Mouse (Mus musculus): ENCODE results near the gene AI837181.

The AI837181 gene

GRCm38 (mm10) chr19:5473720-5474119, 48.8 kb downstream of the AI837181 start, which contains the start of gene Efemp2:
TSS of gene Efemp2 (plus strand) at chr19:5473954.
- DNase-seq (ENCODE audit: low read depth): peak; percentile 68

GRCm38 (mm10) chr19:5474281-5475068, 49.5 kb downstream of the AI837181 start:
- no peak for DNase-seq (ENCODE audit: low read depth)

GRCm38 (mm10) chr19:5475069-5475714, 50.2 kb downstream of the AI837181 start:
- DNase-seq (ENCODE audit: low read depth): no peak
